ENCODE assay signal across 9 mouse cellular contexts in genomic region chr7:101620373-101620772, GRCm38 (mm10). TPM values are rescaled to one million over a fixed set of nuclear protein-coding genes. Genes with fewer than 3 reads are reported as not detected.
DNase-seq lines count a peak whose midpoint lies in the region; ATAC-seq lines count a peak whose summit lies in the region.
"Had no signal": no experiment of that assay in that cellular context is flagged by ENCODE, and none has a peak within 500 bp of the region (broad histone marks: within the 10 kb centered on the region; RNA-seq: fewer than 3 reads in every experiment).

No protein-coding gene starts in this region.

- no peak overlapping the region for H3K27ac ChIP-seq in hindbrain, embryonic 11.5 days (ENCODE audit: low read depth, low read length)
- no peak overlapping the region for H3K27ac ChIP-seq in hindbrain, embryonic 13.5 days
- no peak overlapping the region for H3K27ac ChIP-seq in embryonic facial prominence, embryonic 11.5 days (replicated peaks; ENCODE audit: low read depth, low read length)

- no peaks in the 10 kb centered on the region for H3K9me3 ChIP-seq in hindbrain, embryonic 11.5 days (ENCODE audit: control insufficient read depth, low read length)
- H3K9me3 ChIP-seq in hindbrain, embryonic 13.5 days = no peaks in the 10 kb centered on the region
- no peaks in the 10 kb centered on the region for H3K9me3 ChIP-seq in embryonic facial prominence, embryonic 11.5 days (replicated peaks; ENCODE audit: control insufficient read depth, low read length)

- WGBS in hindbrain, embryonic 11.5 days = 27% methylated on average over 4 of the region's 4 CpGs
- 27% methylated on average over 4 of the region's 4 CpGs for WGBS in hindbrain, embryonic 13.5 days
- 29% methylated on average over 4 of the region's 4 CpGs for WGBS in embryonic facial prominence, embryonic 11.5 days

- no peak overlapping the region for H3K4me2 ChIP-seq in hindbrain, embryonic 11.5 days (replicated peaks; ENCODE audit: low read depth, low read length)
- no peak overlapping the region for H3K4me2 ChIP-seq in hindbrain, embryonic 13.5 days
- no peak overlapping the region for H3K4me2 ChIP-seq in embryonic facial prominence, embryonic 11.5 days (ENCODE audit: low read depth, low read length)

- ATAC-seq in hindbrain, embryonic 11.5 days (ENCODE audit: low FRiP score) = no peak
- ATAC-seq in hindbrain, embryonic 13.5 days (ENCODE audit: low FRiP score) = no peak
- ATAC-seq in CD4-positive, CD25-positive, alpha-beta regulatory T cell, adult 4 months = peak; percentile 44
- no peak for ATAC-seq in embryonic facial prominence, embryonic 11.5 days (replicated peaks; ENCODE audit: insufficient number of reproducible peaks, low FRiP score, low TSS enrichment, low read depth)
- ATAC-seq in megakaryocyte, adult 5-6 weeks (ENCODE audit: poor library complexity, severe bottlenecking) = peak; percentile 56; the same call in 1 of the 2 replicates

- no peaks in the 10 kb centered on the region for H3K36me3 ChIP-seq in hindbrain, embryonic 11.5 days (ENCODE audit: control insufficient read depth, insufficient read depth, low read length)
- H3K36me3 ChIP-seq in hindbrain, embryonic 13.5 days = no peaks in the 10 kb centered on the region
- H3K36me3 ChIP-seq in embryonic facial prominence, embryonic 11.5 days (replicated peaks; ENCODE audit: control insufficient read depth, insufficient read depth, low read depth, low read length) = no peaks in the 10 kb centered on the region

- peak; percentile 73 for DNase-seq in hindbrain, embryonic 11.5 days (ENCODE audit: low spot score)
- peak; percentile 65 for DNase-seq in adrenal gland, postnatal 14 days
- DNase-seq in embryonic facial prominence, embryonic 11.5 days (ENCODE audit: low spot score) = peak; percentile 70
- DNase-seq in layer of hippocampus, adult 9-10 months (ENCODE audit: low spot score) = peak; percentile 71
- DNase-seq in thymus, postnatal 25 days = peak; percentile 46

- no peaks in the 10 kb centered on the region for H3K27me3 ChIP-seq in hindbrain, embryonic 11.5 days (ENCODE audit: control insufficient read depth, insufficient read depth, low read length)
- no peaks in the 10 kb centered on the region for H3K27me3 ChIP-seq in hindbrain, embryonic 13.5 days
- no peaks in the 10 kb centered on the region for H3K27me3 ChIP-seq in embryonic facial prominence, embryonic 11.5 days (ENCODE audit: control insufficient read depth, insufficient read depth, low read length)

- no peak overlapping the region for H3K9ac ChIP-seq in hindbrain, embryonic 11.5 days (ENCODE audit: low read depth, low read length)
- no peak overlapping the region for H3K9ac ChIP-seq in hindbrain, embryonic 13.5 days
- no peak overlapping the region for H3K9ac ChIP-seq in embryonic facial prominence, embryonic 11.5 days (replicated peaks; ENCODE audit: low read length)

- no peak overlapping the region for H3K4me3 ChIP-seq in hindbrain, embryonic 11.5 days (ENCODE audit: low read depth, low read length)
- no peak overlapping the region for H3K4me3 ChIP-seq in hindbrain, embryonic 13.5 days
- no peak overlapping the region for H3K4me3 ChIP-seq in embryonic facial prominence, embryonic 11.5 days (ENCODE audit: low read depth, low read length)
- H3K4me3 ChIP-seq: myocyte had no signal

- H3K4me1 ChIP-seq in hindbrain, embryonic 11.5 days (replicated peaks; ENCODE audit: control insufficient read depth, insufficient read depth, low read length) = no peaks in the 10 kb centered on the region; the same call in 1 of the 2 replicates
- H3K4me1 ChIP-seq in hindbrain, embryonic 13.5 days (replicated peaks) = peaks cover 16% of the 10 kb centered on the region
- H3K4me1 ChIP-seq in embryonic facial prominence, embryonic 11.5 days (ENCODE audit: control insufficient read depth, insufficient read depth, low read length) = no peaks in the 10 kb centered on the region

RNA-seq across cellular contexts. Expression of gene Art2b, which starts 35.0 kb away (rescaled TPM):
- polyA plus RNA-seq in hindbrain, embryonic 11.5 days (2014; fragmentation: Nextera tagmentation; extraction: Ambion mirVana) = not detected in 2 replicates
- not detected in 2 replicates for polyA plus RNA-seq in hindbrain, embryonic 13.5 days (2015; fragmentation: Nextera tagmentation; extraction: Ambion mirVana)
- polyA plus RNA-seq in CD4-positive, CD25-positive, alpha-beta regulatory T cell, adult 4 months (2017; shearing (Covaris generic)) = 100 to 1,000 TPM; 144 to 219 TPM
- total RNA-seq in adrenal gland, postnatal 14 days (2021) = 0.11 and 1.2 TPM in 2 replicates
- polyA plus RNA-seq in embryonic facial prominence, embryonic 11.5 days (2014; fragmentation: Nextera tagmentation; extraction: Ambion mirVana) = not detected in 2 replicates
- 0.21 and 0.36 TPM in 2 replicates for total RNA-seq in megakaryocyte, adult 5-6 weeks (2015)
- total RNA-seq in megakaryocyte, adult 5-6 weeks (2017) = 0.07 and 0.81 TPM in 2 replicates
- polyA plus RNA-seq: myocyte had no signal

RNA-seq across cellular contexts. Expression of gene Clpb, which starts 43.1 kb away (rescaled TPM):
- polyA plus RNA-seq in hindbrain, embryonic 11.5 days (2014; fragmentation: Nextera tagmentation; extraction: Ambion mirVana) = 29.4 and 34.1 TPM in 2 replicates
- polyA plus RNA-seq in hindbrain, embryonic 13.5 days (2015; fragmentation: Nextera tagmentation; extraction: Ambion mirVana) = 34.0 and 34.6 TPM in 2 replicates
- 10 to 100 TPM in 1 of 2 experiments, 1 to 10 TPM in 1; 9.9 to 14.9 TPM for polyA plus RNA-seq in CD4-positive, CD25-positive, alpha-beta regulatory T cell, adult 4 months (2017; shearing (Covaris generic))
- total RNA-seq in adrenal gland, postnatal 14 days (2021) = 97.0 and 101 TPM in 2 replicates
- 35.8 and 38.4 TPM in 2 replicates for polyA plus RNA-seq in embryonic facial prominence, embryonic 11.5 days (2014; fragmentation: Nextera tagmentation; extraction: Ambion mirVana)
- total RNA-seq in megakaryocyte, adult 5-6 weeks (2015) = 3.2 and 8.3 TPM in 2 replicates
- total RNA-seq in megakaryocyte, adult 5-6 weeks (2017) = 12.2 and 18.4 TPM in 2 replicates

Comparison
In these comparisons a context has a peak if more than half of its experiments do, and no peak if none do; other contexts are left out.
1. ATAC-seq: peak in CD4-positive, CD25-positive, alpha-beta regulatory T cell, adult 4 months (single experiment) and megakaryocyte, adult 5-6 weeks (single experiment); none in hindbrain, embryonic 11.5 days (single experiment), hindbrain, embryonic 13.5 days (single experiment) and embryonic facial prominence, embryonic 11.5 days (single experiment).
2. RNA of gene Art2b, which starts 35.0 kb away (polyA plus RNA-seq): 144 to 219 TPM in CD4-positive, CD25-positive, alpha-beta regulatory T cell, adult 4 months; not detected in hindbrain, embryonic 11.5 days, not detected in hindbrain, embryonic 13.5 days and not detected in embryonic facial prominence, embryonic 11.5 days; every median in the first group is over 100 times any median in the second.
3. Peak in every context shown above with its lines, with median percentiles within 50 percentile points of each other: DNase-seq.